In genomic region chr11:4576090-4576732, GRCm38 (mm10) we compare ENCODE assay signal across 19 mouse cellular contexts. TPM values are rescaled to one million over a fixed set of nuclear protein-coding genes. Genes with fewer than 3 reads are reported as not detected.
DNase-seq lines count a peak whose midpoint lies in the region; ATAC-seq lines count a peak whose summit lies in the region.
"Not testable (repeated sequence)": the region's sequence is repeated elsewhere in the genome, so short reads cannot be mapped to it uniquely, and the experiment has no call there.
"Had no signal": no experiment of that assay in that cellular context is flagged by ENCODE, and none has a peak within 500 bp of the region (broad histone marks: within the 10 kb centered on the region; RNA-seq: fewer than 3 reads in every experiment).

No protein-coding gene starts in this region.

- H3K4me1 ChIP-seq in erythroblast, embryonic 14.5 days (ENCODE audit: control insufficient read depth) = peaks cover 77% of the 10 kb centered on the region
- H3K4me1 ChIP-seq in liver, embryonic 13.5 days (replicated peaks) = peaks cover 71% of the 10 kb centered on the region
- H3K4me1 ChIP-seq in liver, embryonic 16.5 days (ENCODE audit: control insufficient read depth, low read depth, low read length) = peaks cover 43% of the 10 kb centered on the region
- H3K4me1 ChIP-seq in stomach, embryonic 15.5 days = not testable (repeated sequence)

- H3K4me2 ChIP-seq in liver, embryonic 13.5 days = peak overlapping the region; percentile 58
- peak overlapping the region; percentile 51 for H3K4me2 ChIP-seq in liver, embryonic 16.5 days (ENCODE audit: low read depth, low read length)
- H3K4me2 ChIP-seq in stomach, embryonic 15.5 days = not testable (repeated sequence)

- not testable (repeated sequence) for H3K27me3 ChIP-seq in erythroblast, embryonic 14.5 days (ENCODE audit: control insufficient read depth); liver, embryonic 13.5 days; liver, embryonic 16.5 days (ENCODE audit: control insufficient read depth, insufficient read depth, low read depth, low read length); stomach, embryonic 15.5 days (replicated peaks)

- peaks cover 53% of the 10 kb centered on the region for H3K36me3 ChIP-seq in erythroblast, embryonic 14.5 days (ENCODE audit: control insufficient read depth)
- H3K36me3 ChIP-seq in liver, embryonic 13.5 days; liver, embryonic 16.5 days (ENCODE audit: control insufficient read depth, insufficient read depth); stomach, embryonic 15.5 days: not testable (repeated sequence)

- peak overlapping the region; percentile 61; the same call in 1 of the 2 replicates for H3K9ac ChIP-seq in liver, embryonic 13.5 days
- not testable (repeated sequence) for H3K9ac ChIP-seq in liver, embryonic 16.5 days (ENCODE audit: low read depth, low read length); stomach, embryonic 15.5 days

- peak; percentile 50 for DNase-seq in c-Kit-positive CD71-positive TER-119-negative erythroid progenitor cells, embryonic 14.5 days (ENCODE audit: low read depth)
- DNase-seq in liver = peak; percentile 82
- peak; percentile 78 for DNase-seq in liver, embryonic 13.5 days

- peak overlapping the region; percentile 95 for H3K27ac ChIP-seq in liver, embryonic 13.5 days
- H3K27ac ChIP-seq in liver, embryonic 16.5 days (ENCODE audit: low read length) = peak overlapping the region; percentile 92
- not testable (repeated sequence) for H3K27ac ChIP-seq in stomach, embryonic 15.5 days

- H3K9me3 ChIP-seq in erythroblast, embryonic 14.5 days (ENCODE audit: control insufficient read depth, low read length); liver, embryonic 13.5 days (replicated peaks); liver, embryonic 16.5 days (replicated peaks; ENCODE audit: control insufficient read depth, low read length); stomach, embryonic 15.5 days: not testable (repeated sequence)

- peak; percentile 89 for ATAC-seq in liver, embryonic 13.5 days (ENCODE audit: low read depth)
- ATAC-seq in liver, embryonic 16.5 days (ENCODE audit: low read depth) = peak; percentile 86
- peak; percentile 79; the same call in 1 of the 2 replicates for ATAC-seq in stomach, embryonic 15.5 days (ENCODE audit: insufficient read depth, low FRiP score, low read depth)

- 15% methylated on average over 2 of the region's 2 CpGs for WGBS in liver, embryonic 13.5 days (ENCODE audit: insufficient replicate concordance)
- 24% methylated on average over 2 of the region's 2 CpGs for WGBS in liver, embryonic 16.5 days (ENCODE audit: insufficient replicate concordance)
- WGBS in stomach, embryonic 15.5 days = 74% methylated on average over 2 of the region's 2 CpGs

- peak overlapping the region; percentile 58 for H3K4me3 ChIP-seq in erythroblast, embryonic 14.5 days (replicated peaks)
- peak overlapping the region; percentile 32 for H3K4me3 ChIP-seq in liver, embryonic 13.5 days (replicated peaks)
- H3K4me3 ChIP-seq in liver, embryonic 16.5 days (ENCODE audit: low read depth, low read length) = peak overlapping the region; percentile 2; the same call in 1 of the 2 replicates
- H3K4me3 ChIP-seq in stomach, embryonic 15.5 days (replicated peaks) = not testable (repeated sequence)

RNA-seq across cellular contexts. Expression of gene Mtmr3, which starts 18.5 kb away (rescaled TPM):
- 3.6 and 4.2 TPM in 2 replicates for polyA plus RNA-seq in erythroblast, embryonic 14.5 days (2012)
- 24.0 and 28.1 TPM in 2 replicates for polyA plus RNA-seq in liver, embryonic 13.5 days (2015; fragmentation: Nextera tagmentation; extraction: Ambion mirVana)
- polyA plus RNA-seq in liver, embryonic 16.5 days (2015; fragmentation: Nextera tagmentation; extraction: Ambion mirVana) = 32.8 and 36.5 TPM in 2 replicates
- 23.8 and 25.1 TPM in 2 replicates for polyA plus RNA-seq in stomach, embryonic 15.5 days (2015; fragmentation: Nextera tagmentation; extraction: Ambion mirVana)

RNA-seq across cellular contexts. Expression of gene Gm11032, which starts 43.7 kb away (rescaled TPM):
- not detected in 2 replicates for polyA plus RNA-seq in erythroblast, embryonic 14.5 days (2012)
- polyA plus RNA-seq in liver, embryonic 13.5 days (2015; fragmentation: Nextera tagmentation; extraction: Ambion mirVana) = not detected in 2 replicates
- not detected in 2 replicates for polyA plus RNA-seq in liver, embryonic 16.5 days (2015; fragmentation: Nextera tagmentation; extraction: Ambion mirVana)
- polyA plus RNA-seq in stomach, embryonic 15.5 days (2015; fragmentation: Nextera tagmentation; extraction: Ambion mirVana) = not detected in 2 replicates
- polyA plus RNA-seq: embryonic facial prominence, embryonic 11.5 days; embryonic facial prominence, embryonic 14.5 days; forebrain, embryonic 10.5 days; forebrain, embryonic 13.5 days; forebrain, embryonic 16.5 days; G1E; heart, embryonic 11.5 days; heart, embryonic 14.5 days; heart, postnatal 0 days; hindbrain, embryonic 12.5 days; hindbrain, embryonic 15.5 days; intestine, embryonic 14.5 days; Patski had no signal
